Mouse (Mus musculus): Measurements from ENCODE around the gene Upk2. TPM values are rescaled to one million over a fixed set of nuclear protein-coding genes. Genes with fewer than 3 reads are reported as not detected.

Upk2 gene
- not detected in 2 replicates for total RNA-seq (2017)

- ATAC-seq (replicated peaks in 1 of 2; ENCODE audit: insufficient read depth in 1 of 2, low FRiP score in 2 of 2, low TSS enrichment in 1 of 2, low read depth in 1 of 2, poor library complexity in 2 of 2, severe bottlenecking in 2 of 2) = no peak
These were observed at the start of gene Upk2 for GRCm38 (mm10) chr9:44454891-44455220. Gene Upk2 (minus strand): TSS chr9:44454976.

GRCm38 (mm10) chr9:44502006-44502405, 47.2 kb upstream of the Upk2 start:
- peak; percentile 35 to 38; a peak in 1 of 4 replicates for ATAC-seq (replicated peaks in 1 of 2; ENCODE audit: insufficient read depth in 1 of 2, low FRiP score in 2 of 2, low TSS enrichment in 1 of 2, low read depth in 1 of 2, poor library complexity in 2 of 2, severe bottlenecking in 2 of 2)

- ATAC-seq (replicated peaks in 1 of 2; ENCODE audit: insufficient read depth in 1 of 2, low FRiP score in 2 of 2, low TSS enrichment in 1 of 2, low read depth in 1 of 2, poor library complexity in 2 of 2, severe bottlenecking in 2 of 2) = no peak
These were observed 46.6 kb upstream of the Upk2 start for GRCm38 (mm10) chr9:44501206-44501879.

GRCm38 (mm10) chr9:44500638-44501175, 45.9 kb upstream of the Upk2 start:
- no peak for ATAC-seq (replicated peaks in 1 of 2; ENCODE audit: insufficient read depth in 1 of 2, low FRiP score in 2 of 2, low TSS enrichment in 1 of 2, low read depth in 1 of 2, poor library complexity in 2 of 2, severe bottlenecking in 2 of 2)

- no peak for ATAC-seq (replicated peaks in 1 of 2; ENCODE audit: insufficient read depth in 1 of 2, low FRiP score in 2 of 2, low TSS enrichment in 1 of 2, low read depth in 1 of 2, poor library complexity in 2 of 2, severe bottlenecking in 2 of 2)
These were observed 45.4 kb upstream of the Upk2 start for GRCm38 (mm10) chr9:44500163-44500533.

DNA sequence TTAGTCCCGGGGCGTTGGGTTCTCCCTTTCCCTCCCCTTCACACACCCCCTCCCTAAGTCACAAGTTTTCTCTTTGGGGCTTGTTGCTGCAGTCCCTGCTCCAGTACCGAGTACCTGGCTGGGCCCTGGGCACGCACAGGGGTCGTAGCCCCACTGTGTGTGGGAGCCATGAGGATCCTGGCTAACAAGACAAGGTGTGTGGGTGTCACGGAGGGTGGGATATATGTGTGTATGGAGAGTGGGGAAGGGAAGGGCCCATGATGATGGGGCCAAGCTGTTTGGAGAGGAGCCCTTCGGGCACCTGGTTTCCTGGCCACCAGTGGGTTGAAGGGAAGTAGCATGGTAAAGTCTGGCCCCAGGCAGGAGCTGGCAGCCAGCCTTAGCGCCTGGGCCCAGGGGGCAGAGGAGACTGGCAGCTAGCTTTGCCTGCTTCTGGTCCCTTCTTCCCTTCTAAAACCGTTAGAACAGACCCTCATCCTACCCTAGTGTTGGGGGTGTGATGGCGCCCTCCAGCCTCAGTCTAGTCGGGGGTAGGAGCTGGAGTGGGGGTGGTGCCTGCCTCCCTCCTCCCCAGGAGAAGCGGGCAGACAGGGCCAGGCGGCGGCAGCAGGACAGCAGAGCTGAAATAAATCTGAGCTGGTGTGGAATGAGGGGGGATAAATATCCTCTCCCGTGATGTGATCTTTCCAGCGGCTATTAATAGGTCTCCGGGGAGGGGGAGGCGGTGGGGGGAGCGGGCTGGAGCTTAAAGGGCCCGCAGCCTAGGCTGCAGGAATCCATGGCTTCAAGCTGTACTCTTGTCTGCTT, 44.8 kb upstream of the Upk2 start:
- ATAC-seq (replicated peaks in 1 of 2; ENCODE audit: insufficient read depth in 1 of 2, low FRiP score in 2 of 2, low TSS enrichment in 1 of 2, low read depth in 1 of 2, poor library complexity in 2 of 2, severe bottlenecking in 2 of 2) = no peak

DNA sequence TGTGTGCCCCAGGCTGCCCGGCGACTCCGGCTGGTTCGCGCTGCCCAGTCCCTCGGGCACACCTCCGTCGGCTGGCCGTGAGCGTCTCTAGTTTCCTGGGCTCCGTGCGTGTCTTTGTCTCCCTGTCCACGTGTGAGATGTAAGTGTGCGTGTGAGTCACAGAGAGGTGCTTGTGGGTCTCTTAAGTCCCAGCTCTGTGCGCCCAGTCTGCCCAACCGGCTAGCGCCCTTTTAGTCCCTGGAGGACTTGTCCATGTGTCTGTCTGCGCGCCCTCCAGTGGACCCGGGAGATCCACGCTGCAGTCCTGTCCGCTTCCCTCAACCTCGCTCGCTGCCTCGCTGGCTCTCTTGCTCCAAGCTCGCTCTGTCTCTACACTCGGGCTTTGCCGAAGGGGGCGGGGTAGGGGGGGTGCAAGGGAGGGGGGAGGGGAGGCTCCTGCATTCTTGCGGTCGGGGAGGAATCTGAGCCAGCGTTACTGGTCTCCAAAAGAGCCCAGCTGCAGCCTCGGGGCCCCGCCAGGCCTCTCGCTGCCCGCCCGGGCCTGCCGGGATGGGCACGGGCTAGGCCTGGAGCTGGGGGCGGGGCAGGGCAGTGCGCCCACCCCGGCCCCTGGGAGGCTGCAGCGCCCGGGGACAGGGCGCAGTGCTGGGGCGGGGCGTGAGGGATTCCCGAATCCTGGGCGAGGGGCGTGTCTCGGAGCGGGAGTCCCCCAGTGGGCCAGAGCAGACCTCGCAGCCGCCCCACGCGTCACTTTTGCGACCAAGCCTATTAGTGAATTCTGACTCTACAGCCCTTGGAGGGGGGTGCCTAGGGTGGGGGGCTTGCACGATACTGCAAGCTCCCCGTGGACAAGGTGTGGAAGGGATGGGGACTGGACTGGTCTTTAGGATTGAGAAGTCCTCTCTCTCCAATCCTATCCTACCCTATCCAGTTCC, 43.9 kb upstream of the Upk2 start:
- ATAC-seq (replicated peaks in 1 of 2; ENCODE audit: insufficient read depth in 1 of 2, low FRiP score in 2 of 2, low TSS enrichment in 1 of 2, low read depth in 1 of 2, poor library complexity in 2 of 2, severe bottlenecking in 2 of 2) = 0 out of 4 replicates have a peak, but pooled peaks of 1 of the 2 experiments have one; percentile 12

- no peak for ATAC-seq (replicated peaks in 1 of 2; ENCODE audit: insufficient read depth in 1 of 2, low FRiP score in 2 of 2, low TSS enrichment in 1 of 2, low read depth in 1 of 2, poor library complexity in 2 of 2, severe bottlenecking in 2 of 2)
These were observed 43.0 kb upstream of the Upk2 start for GRCm38 (mm10) chr9:44497624-44498377.

DNA sequence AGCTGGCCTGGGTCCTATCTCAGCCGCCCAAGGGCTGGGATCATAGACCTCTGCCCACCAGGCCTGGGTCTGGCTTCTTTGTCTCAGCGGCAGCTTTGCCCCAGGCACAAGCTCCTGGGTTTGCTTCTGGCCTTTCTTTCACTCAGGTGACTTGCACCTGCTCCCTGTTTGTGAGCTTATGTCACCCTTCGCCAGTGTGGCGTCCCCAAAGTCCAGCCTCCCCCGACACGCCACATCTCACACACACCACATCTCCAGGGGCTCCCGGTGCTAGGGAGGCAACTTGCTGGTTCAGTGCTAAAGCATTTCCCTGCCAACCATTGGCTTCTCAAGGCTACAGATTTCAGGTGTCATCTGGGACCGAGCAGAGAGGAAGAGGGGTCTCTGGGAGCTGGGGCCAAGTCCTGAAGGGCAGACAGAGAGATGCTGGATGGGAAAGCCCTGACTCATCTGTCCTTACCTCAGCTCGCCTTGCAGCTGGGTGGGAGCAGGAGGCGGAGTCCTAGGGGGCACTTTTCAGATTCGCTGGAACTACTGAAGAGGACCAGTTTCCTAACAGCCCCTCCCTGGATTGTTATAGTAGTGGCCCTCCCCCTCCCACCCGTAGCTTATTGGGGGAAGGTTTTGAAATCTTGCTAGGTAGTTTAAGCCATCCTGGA, 42.2 kb upstream of the Upk2 start:
- ATAC-seq (replicated peaks in 1 of 2; ENCODE audit: insufficient read depth in 1 of 2, low FRiP score in 2 of 2, low TSS enrichment in 1 of 2, low read depth in 1 of 2, poor library complexity in 2 of 2, severe bottlenecking in 2 of 2) = no peak

- no peak for ATAC-seq (replicated peaks in 1 of 2; ENCODE audit: insufficient read depth in 1 of 2, low FRiP score in 2 of 2, low TSS enrichment in 1 of 2, low read depth in 1 of 2, poor library complexity in 2 of 2, severe bottlenecking in 2 of 2)
These were observed 41.1 kb upstream of the Upk2 start for GRCm38 (mm10) chr9:44495810-44496344.

GRCm38 (mm10) chr9:44494863-44495809, 40.4 kb upstream of the Upk2 start:
- peak; percentile 18 to 30; a peak in 3 of 4 replicates for ATAC-seq (replicated peaks in 1 of 2; ENCODE audit: insufficient read depth in 1 of 2, low FRiP score in 2 of 2, low TSS enrichment in 1 of 2, low read depth in 1 of 2, poor library complexity in 2 of 2, severe bottlenecking in 2 of 2)

GRCm38 (mm10) chr9:44494261-44494862, 39.6 kb upstream of the Upk2 start:
- 0 out of 4 replicates have a peak, but pooled peaks of 1 of the 2 experiments have one; percentile 0 for ATAC-seq (replicated peaks in 1 of 2; ENCODE audit: insufficient read depth in 1 of 2, low FRiP score in 2 of 2, low TSS enrichment in 1 of 2, low read depth in 1 of 2, poor library complexity in 2 of 2, severe bottlenecking in 2 of 2)

- peak; percentile 62 to 71 for ATAC-seq (replicated peaks in 1 of 2; ENCODE audit: insufficient read depth in 1 of 2, low FRiP score in 2 of 2, low TSS enrichment in 1 of 2, low read depth in 1 of 2, poor library complexity in 2 of 2, severe bottlenecking in 2 of 2)
These were observed 38.1 kb upstream of the Upk2 start for GRCm38 (mm10) chr9:44492631-44493461.

DNA sequence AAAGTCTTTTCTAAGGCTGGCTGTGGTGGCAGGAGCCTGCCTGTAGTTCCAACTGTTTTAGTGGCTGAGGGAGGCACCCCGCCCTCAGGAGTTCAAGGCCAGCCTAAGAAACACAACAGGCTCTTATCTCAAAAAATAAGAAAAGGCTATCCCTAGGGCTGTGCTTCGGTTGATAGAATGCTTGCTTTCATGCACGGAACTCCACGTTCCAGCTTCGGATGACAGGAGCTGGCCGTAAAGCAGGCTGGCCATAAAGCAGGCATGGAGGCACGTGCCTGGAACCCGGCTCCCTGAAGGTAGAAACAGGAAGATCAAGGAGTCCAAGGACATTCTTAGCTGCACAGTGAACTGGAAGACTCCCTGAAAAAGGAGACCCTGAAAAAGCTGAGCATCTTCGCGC, 36.6 kb upstream of the Upk2 start:
- ATAC-seq (replicated peaks in 1 of 2; ENCODE audit: insufficient read depth in 1 of 2, low FRiP score in 2 of 2, low TSS enrichment in 1 of 2, low read depth in 1 of 2, poor library complexity in 2 of 2, severe bottlenecking in 2 of 2) = no peak

Data from hematopoietic stem cell, adult 5-6 weeks (primary cell).